8 mouse cellular contexts compared by ENCODE assay signal in genomic region chr8:124896632-124897385, GRCm38 (mm10). TPM values are rescaled to one million over a fixed set of nuclear protein-coding genes. Genes with fewer than 3 reads are reported as not detected.
DNase-seq lines count a peak whose midpoint lies in the region; ATAC-seq and TF ChIP-seq lines count a peak whose summit lies in the region.

No protein-coding gene starts in this region.

- peak overlapping the region; percentile 82 for H3K9ac ChIP-seq in hindbrain, embryonic 11.5 days (ENCODE audit: low read depth, low read length)

- no peaks in the 10 kb centered on the region; the same call in 1 of the 2 replicates for H3K36me3 ChIP-seq in hindbrain, embryonic 11.5 days (ENCODE audit: control insufficient read depth, insufficient read depth, low read length)

- peaks cover 8% of the 10 kb centered on the region for H3K27me3 ChIP-seq in Patski
- no peaks in the 10 kb centered on the region for H3K27me3 ChIP-seq in hindbrain, embryonic 11.5 days (ENCODE audit: control insufficient read depth, insufficient read depth, low read length)

- POLR2A ChIA-PET in Patski (lab: Charles Lee) = interaction anchor here (0.8 to 1.5 kb wide), 5 partner anchors 13 to 116 kb away, joined by 3 to 6 read pairs (median 3); partner anchors contain the start of gene Tsnax

- H3K4me2 ChIP-seq in hindbrain, embryonic 11.5 days (replicated peaks; ENCODE audit: low read depth, low read length) = peak overlapping the region; percentile 99

- peaks cover 6% of the 10 kb centered on the region for H3K4me1 ChIP-seq in hindbrain, embryonic 11.5 days (replicated peaks; ENCODE audit: control insufficient read depth, insufficient read depth, low read length)

- CTCF ChIA-PET in Patski (lab: Charles Lee) = interaction anchor here (0.8 to 1.3 kb wide), 4 partner anchors 14 to 137 kb away, joined by 3 to 4 read pairs (median 3); no protein-coding TSS in a partner anchor

- 2% methylated on average over 46 of the region's 60 CpGs for WGBS in hindbrain, embryonic 11.5 days

- H3K9me3 ChIP-seq in hindbrain, embryonic 11.5 days (ENCODE audit: control insufficient read depth, low read length) = no peaks in the 10 kb centered on the region

- in situ Hi-C loops in Patski (cut with MboI; ENCODE audit: low pct_unique_long_range_greater_than_20kb) = loop anchor here (5.0 kb wide), 2 partner anchors 55 to 140 kb away; no protein-coding TSS in a partner anchor

- TF ChIP-seq CTCF in Patski (IDR thresholded peaks at IDR 0.05) = no peak

- DNase-seq in Patski (ENCODE audit: low read depth, low spot score) = peak; percentile 19
- DNase-seq in cerebellum, postnatal 14 days = peak; percentile 84 to 87
- DNase-seq in frontal cortex, postnatal 10 days (ENCODE audit: low spot score in 2 of 2) = peak; percentile 60 to 73
- peak; percentile 76 for DNase-seq in hindbrain, embryonic 11.5 days (ENCODE audit: low spot score)
- peak; percentile 57 to 62 for DNase-seq in layer of hippocampus, postnatal 25 days (ENCODE audit: extremely low spot score in 1 of 2, low spot score in 1 of 2)
- peak; percentile 91 for DNase-seq in lung, postnatal 25 days (ENCODE audit: low spot score)
- peak; percentile 90 for DNase-seq in retina, postnatal 1 day
- peak; percentile 74 for DNase-seq in thymus, postnatal 4 days

- peak overlapping the region; percentile 76 for H3K4me3 ChIP-seq in hindbrain, embryonic 11.5 days (ENCODE audit: low read depth, low read length)

- peak; percentile 76 for ATAC-seq in Patski
- peak; percentile 59 for ATAC-seq in hindbrain, embryonic 11.5 days (ENCODE audit: low FRiP score)

- peak overlapping the region; percentile 75 for H3K27ac ChIP-seq in hindbrain, embryonic 11.5 days (ENCODE audit: low read depth, low read length)

RNA-seq across cellular contexts. Expression of gene Exoc8, which starts 0.7 kb away (rescaled TPM):
- 12.2 TPM for polyA plus RNA-seq in Patski (2021)
- polyA plus RNA-seq in hindbrain, embryonic 11.5 days (2014; fragmentation: Nextera tagmentation; extraction: Ambion mirVana) = 6.7 and 8.7 TPM in 2 replicates
- total RNA-seq in layer of hippocampus, postnatal 25 days (2021) = 10 to 100 TPM; 36.9 to 37.3 TPM

RNA-seq across cellular contexts. Expression of gene Sprtn, which starts 0.9 kb away (rescaled TPM):
- 16.5 TPM for polyA plus RNA-seq in Patski (2021)
- 9.6 and 12.3 TPM in 2 replicates for polyA plus RNA-seq in hindbrain, embryonic 11.5 days (2014; fragmentation: Nextera tagmentation; extraction: Ambion mirVana)
- total RNA-seq in layer of hippocampus, postnatal 25 days (2021) = 10 to 100 TPM; 11.6 to 14.8 TPM

RNA-seq across cellular contexts. Expression of gene 2810004N23Rik, which starts 33.9 kb away (rescaled TPM):
- 43.0 TPM for polyA plus RNA-seq in Patski (2021)
- polyA plus RNA-seq in hindbrain, embryonic 11.5 days (2014; fragmentation: Nextera tagmentation; extraction: Ambion mirVana) = 38.8 and 41.6 TPM in 2 replicates
- total RNA-seq in layer of hippocampus, postnatal 25 days (2021) = 10 to 100 TPM; 22.4 to 23.5 TPM

RNA-seq across cellular contexts. Expression of gene Gnpat, which starts 34.0 kb away (rescaled TPM):
- 102 TPM for polyA plus RNA-seq in Patski (2021)
- 110 and 115 TPM in 2 replicates for polyA plus RNA-seq in hindbrain, embryonic 11.5 days (2014; fragmentation: Nextera tagmentation; extraction: Ambion mirVana)
- total RNA-seq in layer of hippocampus, postnatal 25 days (2021) = 10 to 100 TPM; 61.7 to 69.2 TPM

RNA-seq across cellular contexts. Expression of gene Egln1, which starts 52.3 kb away (rescaled TPM):
- polyA plus RNA-seq in Patski (2021) = 50.7 TPM
- polyA plus RNA-seq in hindbrain, embryonic 11.5 days (2014; fragmentation: Nextera tagmentation; extraction: Ambion mirVana) = 19.9 and 23.4 TPM in 2 replicates
- 10 to 100 TPM; 60.3 to 69.1 TPM for total RNA-seq in layer of hippocampus, postnatal 25 days (2021)

Comparison
In these comparisons a context has a peak if more than half of its experiments do, and no peak if none do; other contexts are left out.
1. Peak in every context shown above with its lines: DNase-seq, ATAC-seq, H3K4me3 ChIP-seq and H3K27ac ChIP-seq.
2. DNase-seq: peak in every context shown above with its lines; median percentile 91 in lung, postnatal 25 days; 90 in retina, postnatal 1 day; 86 in cerebellum, postnatal 14 days; 76 in hindbrain, embryonic 11.5 days; 74 in thymus, postnatal 4 days; 66 in frontal cortex, postnatal 10 days; 60 in layer of hippocampus, postnatal 25 days; 19 in Patski.